Mouse (Mus musculus) natural killer cell, adult 2 months (primary cell): Measurements from ENCODE around the gene Diras2.
A peak's percentile ranks its signal among the peaks of the same experiment; 100 is the strongest.
"Not testable (repeated sequence)": the region's sequence is repeated elsewhere in the genome, so short reads cannot be mapped to it uniquely, and the experiment has no call there.

Experiments used
- DNase-seq, 2 experiments: peaks; one replicate each; pipeline ENCODE4 v3.0.0; 2022; ENCODE audit warnings: low spot score in 2 of 2

Diras2 gene

GRCm38 (mm10) chr13:52518377-52518776 is 12.7 kb downstream of the Diras2 start:
- DNase-seq, result no peak

- no peak for DNase-seq
Observed at GRCm38 (mm10) chr13:52517021-52517420, 14.1 kb downstream of the Diras2 start.

- no peak for DNase-seq
Observed at GRCm38 (mm10) chr13:52516561-52516960, 14.5 kb downstream of the Diras2 start.

- DNase-seq, result no peak
Observed at GRCm38 (mm10) chr13:52516051-52516450, 15.0 kb downstream of the Diras2 start.

GRCm38 (mm10) chr13:52513554-52513953 is 17.5 kb downstream of the Diras2 start:
- no peak for DNase-seq

- DNase-seq, result no peak
Observed at GRCm38 (mm10) chr13:52512356-52512755, 18.7 kb downstream of the Diras2 start.

GRCm38 (mm10) chr13:52510172-52510880 is 20.8 kb downstream of the Diras2 start:
- no peak for DNase-seq

GRCm38 (mm10) chr13:52507460-52508293 is 23.4 kb downstream of the Diras2 start:
- no peak for DNase-seq

- DNase-seq, result not testable (repeated sequence)
Observed at GRCm38 (mm10) chr13:52506822-52507221, 24.3 kb downstream of the Diras2 start.

- not testable (repeated sequence) for DNase-seq
Observed at GRCm38 (mm10) chr13:52505683-52506285, 25.3 kb downstream of the Diras2 start.

GRCm38 (mm10) chr13:52501686-52502085 is 29.4 kb downstream of the Diras2 start:
- no peak for DNase-seq

GRCm38 (mm10) chr13:52497029-52497550 is 34.0 kb downstream of the Diras2 start:
- DNase-seq, result no peak

GRCm38 (mm10) chr13:52488821-52489220 is 42.3 kb downstream of the Diras2 start:
- no peak for DNase-seq

- DNase-seq, result no peak
Observed at GRCm38 (mm10) chr13:52484064-52484463, 47.0 kb downstream of the Diras2 start.

- DNase-seq, result no peak
Observed at GRCm38 (mm10) chr13:52481786-52482185, 49.3 kb downstream of the Diras2 start.

- no peak for DNase-seq
Observed at GRCm38 (mm10) chr13:52479146-52479545, 51.9 kb downstream of the Diras2 start.

GRCm38 (mm10) chr13:52476998-52477601 is 54.0 kb downstream of the Diras2 start:
- no peak for DNase-seq

- peak in 1 of 2 experiments; percentile 13 for DNase-seq
Observed at GRCm38 (mm10) chr13:52476222-52476621, 54.9 kb downstream of the Diras2 start.

GRCm38 (mm10) chr13:52475264-52475663 is 55.8 kb downstream of the Diras2 start:
- DNase-seq, result no peak

GRCm38 (mm10) chr13:52474807-52475206 is 56.3 kb downstream of the Diras2 start:
- no peak for DNase-seq

- DNase-seq, result no peak
Observed at GRCm38 (mm10) chr13:52469795-52470690, 61.0 kb downstream of the Diras2 start.
